Mouse (Mus musculus) spleen, postnatal 10 days (tissue): ENCODE results near the gene Clpb.

Experiments
- DNase-seq, 2 experiments: peaks; one replicate each; pipeline ENCODE4 v3.0.0; 2021 to 2022; ENCODE audit warnings: low spot score in 2 of 2

Gene Clpb

GRCm38 (mm10) chr7:101725081-101725480 lies 61.6 kb downstream of the Clpb start:
- DNase-seq, result peak in 1 of 2 experiments; percentile 41

- DNase-seq, result no peak
Observed at GRCm38 (mm10) chr7:101726980-101727379, 63.5 kb downstream of the Clpb start.

GRCm38 (mm10) chr7:101732096-101732495 lies 68.7 kb downstream of the Clpb start:
- DNase-seq, result no peak

GRCm38 (mm10) chr7:101733042-101733441 lies 69.6 kb downstream of the Clpb start:
- no peak for DNase-seq

- no peak for DNase-seq
Observed at GRCm38 (mm10) chr7:101735297-101735696, 71.9 kb downstream of the Clpb start.

- DNase-seq, result no peak
Observed at GRCm38 (mm10) chr7:101737735-101738134, 74.3 kb downstream of the Clpb start.

GRCm38 (mm10) chr7:101739602-101740001 lies 76.2 kb downstream of the Clpb start:
- DNase-seq, result no peak

- no peak for DNase-seq
Observed at GRCm38 (mm10) chr7:101743487-101743886, 80.1 kb downstream of the Clpb start.

- no peak for DNase-seq
Observed at GRCm38 (mm10) chr7:101746559-101747334, 83.3 kb downstream of the Clpb start.

- no peak for DNase-seq
Observed at GRCm38 (mm10) chr7:101750268-101750667, 86.8 kb downstream of the Clpb start.

- no peak for DNase-seq
Observed at GRCm38 (mm10) chr7:101752346-101752745, 88.9 kb downstream of the Clpb start.

GRCm38 (mm10) chr7:101753492-101753891 lies 90.1 kb downstream of the Clpb start:
- DNase-seq, result no peak

- no peak for DNase-seq
Observed at GRCm38 (mm10) chr7:101754416-101754815, 91.0 kb downstream of the Clpb start.

- DNase-seq, result no peak
Observed at GRCm38 (mm10) chr7:101755301-101755700, 91.9 kb downstream of the Clpb start.

GRCm38 (mm10) chr7:101761899-101762780 lies 98.7 kb downstream of the Clpb start:
- no peak for DNase-seq

GRCm38 (mm10) chr7:101767335-101767907 lies 104.0 kb downstream of the Clpb start:
- no peak for DNase-seq

- no peak for DNase-seq
Observed at GRCm38 (mm10) chr7:101770051-101770450, 106.6 kb downstream of the Clpb start.

GRCm38 (mm10) chr7:101771604-101772003 lies 108.2 kb downstream of the Clpb start:
- DNase-seq, result no peak

GRCm38 (mm10) chr7:101772687-101773086 lies 109.3 kb downstream of the Clpb start:
- DNase-seq, result no peak

GRCm38 (mm10) chr7:101777053-101777452 lies 113.6 kb downstream of the Clpb start:
- DNase-seq, result no peak

- no peak for DNase-seq
Observed at GRCm38 (mm10) chr7:101817861-101818401, 154.5 kb downstream of the Clpb start, which contains the start of gene Phox2a. TSS of gene Phox2a (plus strand) at chr7:101818313.
